Mouse (Mus musculus) testis, adult 2 months (tissue): ENCODE results near the gene Cwh43.

Experiments used
- CTCF ChIP-seq: fragments of 200-500 bp; IDR thresholded peaks from 2 replicates; pipeline ENCODE4 v1.5.1; 2012; ENCODE audit warnings: low read depth, mild to moderate bottlenecking, inconsistent platforms, low read length, moderate library complexity; ENCODE audit not compliant: control insufficient read depth, insufficient read depth, insufficient replicate concordance
- POLR2A ChIP-seq: fragments of 200-500 bp; IDR thresholded peaks from 2 replicates; pipeline ENCODE4 v1.6.1; 2012; ENCODE audit warnings: low read depth, mild to moderate bottlenecking, inconsistent platforms, low read length, moderate library complexity; ENCODE audit not compliant: control insufficient read depth

DNA sequence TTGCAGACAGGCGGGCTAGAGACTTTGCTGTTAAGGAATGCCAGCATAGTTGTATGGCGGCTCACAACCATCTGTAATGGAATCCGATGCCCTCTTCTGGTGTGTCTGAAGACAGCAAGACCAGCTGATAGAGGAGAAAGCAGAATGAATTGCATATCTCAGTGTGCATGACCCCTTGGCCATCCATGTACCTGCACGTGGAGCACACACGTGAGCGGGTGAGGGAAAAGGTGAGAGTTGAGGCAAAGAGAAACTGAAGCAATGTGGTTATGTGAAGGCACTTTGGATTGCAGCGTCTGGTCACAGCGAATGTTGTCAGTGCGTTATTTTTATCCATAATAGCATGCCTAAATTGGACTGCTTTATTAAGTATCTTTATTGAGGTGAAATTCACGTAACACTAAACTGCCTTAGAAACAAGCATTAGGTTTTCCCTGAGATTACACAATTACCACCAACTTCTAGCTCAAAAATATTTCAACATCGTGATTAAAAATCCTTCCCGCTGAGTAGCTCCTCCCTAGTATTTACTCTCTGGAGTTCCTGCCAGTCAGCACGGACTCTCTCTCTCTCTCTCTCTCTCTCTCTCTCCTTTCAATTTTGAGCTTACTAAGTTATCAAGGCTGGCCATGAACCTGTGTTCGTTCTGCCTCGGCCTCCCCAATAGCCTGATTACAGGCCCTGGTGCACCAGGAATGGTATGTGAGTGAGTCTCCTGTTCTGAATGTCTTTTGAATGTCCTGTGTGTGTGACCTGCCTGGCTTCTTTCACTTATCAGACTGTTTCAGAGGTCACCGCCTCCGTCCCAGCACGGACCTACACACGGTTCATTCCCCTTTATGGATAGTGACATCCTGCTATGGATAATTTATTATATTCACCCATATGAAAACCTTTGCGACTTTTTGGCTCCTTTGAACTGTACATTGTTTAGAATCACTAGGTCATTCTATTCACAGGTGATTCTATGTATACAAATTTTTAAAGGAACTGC, 68.8 kb downstream of the Cwh43 start:
- no peak for TF ChIP-seq CTCF
- TF ChIP-seq POLR2A = no peak
